Mouse (Mus musculus) heart, embryonic 14.5 days (tissue): ENCODE data around the gene Pde9a. TPM values are rescaled to one million over a fixed set of nuclear protein-coding genes. Genes with fewer than 3 reads are reported as not detected.

Source experiments
- ATAC-seq: fragments of 200-750 bp; cut with Nextera tagmentation; 2 replicates; pipeline ENCODE4 v1.8.0; 2017; ENCODE audit warnings: low read depth, moderate TSS enrichment; ENCODE audit not compliant: insufficient number of reproducible peaks, insufficient read depth, low FRiP score
- H3K27ac ChIP-seq, 2 experiments: fragments of 200-500 bp in 1 of 2; fragments of 300-500 bp in 1 of 2; sonication (generic) in 1 of 2; replicated peaks in 1 of 2; 2 replicates each; pipeline ENCODE4 v1.5.1; 2012 to 2014; ENCODE audit warnings: low read depth in 2 of 2, low read length in 2 of 2, control low read depth in 1 of 2, mild to moderate bottlenecking in 1 of 2, mixed read lengths in 1 of 2; ENCODE audit not compliant: control insufficient read depth in 1 of 2, insufficient read depth in 1 of 2
- H3K27me3 ChIP-seq: fragments of 300-500 bp; sonication (generic); 2 replicates; pipeline ENCODE4 v1.6.1; 2014; ENCODE audit warnings: mild to moderate bottlenecking, low read length, control low read depth; ENCODE audit not compliant: control insufficient read depth, insufficient read depth
- H3K36me3 ChIP-seq: fragments of 300-500 bp; sonication (generic); 2 replicates; pipeline ENCODE4 v1.6.1; 2014; ENCODE audit warnings: mild to moderate bottlenecking, control low read depth, low read length, mixed read lengths; ENCODE audit not compliant: control insufficient read depth, insufficient read depth
- H3K4me1 ChIP-seq, 2 experiments: fragments of 200-500 bp in 1 of 2; fragments of 300-500 bp in 1 of 2; sonication (generic) in 1 of 2; 2 replicates each; pipeline ENCODE4 v1.6.1; 2012 to 2014; ENCODE audit warnings: low read length in 2 of 2, control low read depth in 1 of 2, mixed read lengths in 1 of 2; ENCODE audit not compliant: control insufficient read depth in 2 of 2, insufficient read depth in 2 of 2
- H3K4me2 ChIP-seq: fragments of 300-500 bp; sonication (generic); 2 replicates; pipeline ENCODE4 v1.6.1; 2014; ENCODE audit warnings: mild to moderate bottlenecking, low read length
- H3K4me3 ChIP-seq, 2 experiments: fragments of 200-500 bp in 1 of 2; fragments of 300-500 bp in 1 of 2; sonication (generic) in 1 of 2; 2 replicates each; pipeline ENCODE4 v1.5.1; 2012 to 2014; ENCODE audit warnings: low read length in 2 of 2, mild to moderate bottlenecking in 2 of 2, control low read depth in 1 of 2, low read depth in 1 of 2, moderate library complexity in 1 of 2; ENCODE audit not compliant: control insufficient read depth in 1 of 2, insufficient read depth in 1 of 2
- H3K9ac ChIP-seq: fragments of 300-500 bp; sonication (generic); 2 replicates; pipeline ENCODE4 v1.6.1; 2014; ENCODE audit warnings: mild to moderate bottlenecking, low read length
- H3K9me3 ChIP-seq: fragments of 300-500 bp; sonication (generic); 2 replicates; pipeline ENCODE4 v1.6.1; 2016; ENCODE audit warnings: low read length, control low read depth; ENCODE audit not compliant: control insufficient read depth
- WGBS: fragments of 180-500 bp; shearing (Covaris S2); extraction: QIAGEN DNeasy Blood & Tissue Kit; methylation state at CpG from one replicate; pipeline ENCODE4 v1.1.7; 2014; 5-methylcytosine and 5-hydroxymethylcytosine counted together
- polyA plus RNA-seq: library from polyadenylated mRNA; unstranded; fragments of >200 nt; fragmentation: Nextera tagmentation; extraction: Ambion mirVana; gene quantifications from 2 replicates; pipeline ENCODE4 v1.2.1, GENCODE M21; 2014

The Pde9a gene
- 6.6 and 9.1 TPM in 2 replicates for polyA plus RNA-seq

DNA sequence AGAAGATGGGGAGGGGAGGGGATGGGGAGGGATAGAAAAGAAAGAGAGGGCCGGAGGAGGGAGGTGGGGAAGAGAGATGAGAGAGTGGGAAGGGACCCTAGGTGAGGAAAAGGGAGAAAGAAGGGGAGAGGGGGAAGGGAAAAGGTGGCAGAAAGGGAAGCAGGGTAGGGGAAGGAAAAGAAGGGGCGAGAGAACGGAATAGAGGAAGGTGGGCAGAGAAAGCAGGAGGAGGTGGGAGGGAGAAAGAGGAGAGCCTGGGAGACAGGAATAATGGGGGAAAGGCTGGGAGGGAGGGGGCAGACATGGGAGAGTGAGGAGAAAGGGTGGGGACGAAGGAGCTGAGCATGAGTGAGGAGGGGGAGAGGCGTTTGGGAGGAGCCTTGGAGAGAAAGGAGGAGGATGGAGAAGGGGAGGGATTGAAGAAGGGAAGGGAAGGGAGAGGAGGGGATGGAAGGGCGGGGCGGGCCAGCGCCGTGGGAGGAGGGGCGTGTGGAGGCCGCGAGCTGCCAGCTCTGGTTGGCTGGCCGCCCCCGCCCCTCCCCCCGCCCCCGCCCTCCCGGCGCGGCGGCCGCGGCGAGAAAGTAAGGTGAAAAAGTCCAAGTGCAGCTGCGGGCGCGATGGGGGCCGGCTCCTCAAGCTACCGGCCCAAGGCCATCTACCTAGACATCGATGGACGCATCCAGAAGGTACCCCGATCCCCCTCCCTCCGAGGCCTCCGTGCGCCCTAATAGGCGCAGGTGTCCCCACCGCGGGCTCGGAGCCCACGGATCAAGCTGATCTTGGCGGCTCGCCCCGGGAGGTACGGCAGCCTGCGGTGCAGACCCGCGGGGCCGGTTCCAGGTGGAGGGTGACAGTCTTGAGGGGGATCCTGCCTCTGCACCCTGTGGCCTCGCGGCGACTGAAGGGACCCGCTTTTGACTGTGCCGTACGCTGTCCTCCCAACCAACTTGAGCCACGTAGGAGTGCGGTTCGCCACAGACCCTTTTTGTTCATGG lies at the start of gene Pde9a:
TSS of gene Pde9a (plus strand) at position 540 of the 995 bp plus-strand sequence.
- Histone ChIP-seq H3K36me3 (no peaks in the 10 kb centered on the region), H3K4me2 (peak within 1 kb of the TSS; percentile 99), H3K27me3 (peaks cover 25% of the 10 kb centered on the region), H3K9ac (peak within 1 kb of the TSS; percentile 83), H3K4me1 (peaks cover 15 to 20% of the 10 kb centered on the region in 2 experiments; a peak in 3 of 4 replicates), H3K27ac (peak within 1 kb of the TSS; percentile 46 to 61; a peak in 3 of 4 replicates), H3K4me3 (peak within 1 kb of the TSS; percentile 74 to 78), H3K9me3 (no peaks in the 10 kb centered on the region)
- peak; percentile 33; the same call in 1 of the 2 replicates for ATAC-seq
- 2% methylated on average over 39 of the region's 56 CpGs for WGBS

DNA sequence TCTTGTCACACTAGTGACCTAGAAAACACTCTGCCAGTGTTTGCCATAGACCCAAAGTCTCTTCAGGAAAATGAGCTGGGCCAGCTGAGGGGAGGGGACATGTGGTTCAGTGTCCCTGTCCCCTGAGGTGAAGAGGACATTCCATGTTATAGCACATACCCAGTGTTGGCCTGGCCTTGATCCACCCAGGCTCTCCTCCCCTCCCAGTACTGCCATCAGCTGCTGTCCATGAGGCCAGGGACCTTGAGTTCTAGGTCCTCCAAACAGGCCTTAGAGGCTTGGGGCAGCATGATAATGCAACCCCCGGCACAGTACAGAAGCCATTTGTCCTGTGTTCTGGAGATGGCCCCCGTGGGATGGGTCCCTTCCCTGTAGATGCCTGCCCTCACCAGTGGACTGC lies 46.2 kb upstream of the Pde9a start:
- 84% methylated on average over 2 of the region's 2 CpGs for WGBS
- Histone ChIP-seq H3K4me3 (no peak overlapping the region), H3K9ac (no peak overlapping the region), H3K27ac (no peak overlapping the region), H3K4me2 (no peak overlapping the region), H3K27me3 (no peaks in the 10 kb centered on the region), H3K9me3 (no peaks in the 10 kb centered on the region), H3K4me1 (peaks cover 0 to 2% of the 10 kb centered on the region in 2 experiments; a peak in 1 of 4 replicates), H3K36me3 (0 out of 2 replicates have a peak, but pooled peaks cover 4% of the 10 kb centered on the region)
- ATAC-seq: no peak

DNA sequence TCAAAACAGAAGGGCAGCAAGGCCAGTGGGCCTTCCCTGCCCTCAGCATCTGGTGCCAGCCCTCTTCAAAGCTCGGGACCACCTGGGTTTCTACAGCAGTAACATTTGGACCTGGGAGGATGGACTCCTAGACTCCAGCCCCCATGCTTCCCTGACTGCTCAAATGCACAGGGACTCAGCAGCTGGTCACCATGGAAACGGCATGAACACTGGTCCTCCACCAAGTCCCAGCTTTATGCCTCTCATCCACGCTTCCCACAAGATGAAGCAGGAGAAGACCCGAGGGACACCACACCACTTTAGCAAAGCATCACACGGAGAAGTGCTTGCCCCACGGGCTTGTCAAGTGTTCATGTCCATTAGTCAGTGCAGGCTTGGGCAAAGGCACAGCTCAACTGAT lies 43.8 kb upstream of the Pde9a start:
- H3K27ac ChIP-seq: no peak overlapping the region
- 0 out of 2 replicates have a peak, but pooled peaks cover 4% of the 10 kb centered on the region for H3K36me3 ChIP-seq
- H3K27me3 ChIP-seq: no peaks in the 10 kb centered on the region
- no peak overlapping the region for H3K4me2 ChIP-seq
- WGBS: 86% methylated on average over 6 of the region's 6 CpGs
- no peak overlapping the region for H3K9ac ChIP-seq
- H3K4me3 ChIP-seq: no peak overlapping the region
- peaks cover 0 to 2% of the 10 kb centered on the region in 2 experiments; a peak in 1 of 4 replicates for H3K4me1 ChIP-seq
- no peaks in the 10 kb centered on the region for H3K9me3 ChIP-seq
- ATAC-seq: no peak

DNA sequence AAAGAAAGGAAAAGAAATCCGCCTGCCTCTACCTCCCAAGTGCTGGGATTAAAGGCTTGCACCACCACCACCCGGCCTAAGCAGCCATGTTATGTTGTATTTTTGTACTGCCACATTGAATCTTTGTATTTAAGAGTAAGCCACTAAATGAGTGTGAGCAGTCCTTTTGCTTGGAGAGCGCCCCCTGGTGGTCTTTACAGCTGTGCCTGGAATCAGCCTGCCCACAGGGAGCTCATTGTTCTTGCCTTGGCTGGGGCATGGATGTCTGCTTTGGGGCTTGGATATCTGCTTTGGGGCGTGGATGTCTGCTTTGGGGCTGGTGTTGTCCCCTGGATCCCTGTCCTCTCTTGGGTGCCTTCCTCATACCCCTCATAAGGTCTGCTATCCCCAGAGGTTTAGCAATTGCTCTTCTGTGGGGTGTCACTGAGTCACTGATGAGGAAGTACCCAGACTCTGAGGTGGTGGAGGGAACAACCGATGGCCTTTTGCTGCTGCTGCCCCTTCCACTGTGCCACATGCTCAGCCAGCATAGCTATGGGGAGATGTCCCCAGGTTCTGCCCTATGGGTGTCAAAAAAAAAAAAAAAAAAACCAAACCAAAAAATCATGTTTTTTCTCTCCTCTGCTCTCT lies 41.7 kb upstream of the Pde9a start:
- Histone ChIP-seq H3K27me3 (no peaks in the 10 kb centered on the region), H3K4me3 (no peak overlapping the region), H3K27ac (no peak overlapping the region), H3K36me3 (no peaks in the 10 kb centered on the region), H3K4me2 (no peak overlapping the region), H3K4me1 (peaks cover 0 to 2% of the 10 kb centered on the region in 2 experiments; a peak in 1 of 4 replicates), H3K9me3 (no peaks in the 10 kb centered on the region), H3K9ac (no peak overlapping the region)
- 38% methylated on average over 5 of the region's 5 CpGs for WGBS
- no peak for ATAC-seq

DNA sequence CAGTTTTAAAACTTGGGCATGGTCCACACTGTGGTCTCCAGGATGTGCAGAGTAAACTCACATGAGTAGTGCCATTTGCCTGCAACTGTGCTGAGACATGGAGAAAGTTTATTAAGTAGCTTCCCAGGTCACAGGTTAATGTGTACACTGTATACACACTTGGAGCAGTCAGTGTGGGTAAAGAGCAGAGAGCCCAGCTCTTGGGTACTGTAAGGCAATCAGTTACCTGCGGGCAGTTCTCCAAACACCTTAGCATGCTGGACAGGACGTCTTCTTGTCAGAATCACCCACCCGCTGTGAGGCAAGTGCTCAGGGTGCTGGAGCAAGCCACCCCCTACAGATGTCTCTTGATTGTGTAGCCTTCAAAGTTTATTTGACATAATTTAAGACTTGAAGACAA lies 41.2 kb upstream of the Pde9a start:
- Histone ChIP-seq H3K4me1 (peaks cover 0 to 2% of the 10 kb centered on the region in 2 experiments; a peak in 1 of 4 replicates), H3K4me2 (no peak overlapping the region), H3K27me3 (no peaks in the 10 kb centered on the region), H3K9me3 (no peaks in the 10 kb centered on the region), H3K27ac (no peak overlapping the region), H3K9ac (no peak overlapping the region), H3K4me3 (no peak overlapping the region), H3K36me3 (no peaks in the 10 kb centered on the region)
- 88% methylated on average over 3 of the region's 3 CpGs for WGBS
- ATAC-seq: no peak

DNA sequence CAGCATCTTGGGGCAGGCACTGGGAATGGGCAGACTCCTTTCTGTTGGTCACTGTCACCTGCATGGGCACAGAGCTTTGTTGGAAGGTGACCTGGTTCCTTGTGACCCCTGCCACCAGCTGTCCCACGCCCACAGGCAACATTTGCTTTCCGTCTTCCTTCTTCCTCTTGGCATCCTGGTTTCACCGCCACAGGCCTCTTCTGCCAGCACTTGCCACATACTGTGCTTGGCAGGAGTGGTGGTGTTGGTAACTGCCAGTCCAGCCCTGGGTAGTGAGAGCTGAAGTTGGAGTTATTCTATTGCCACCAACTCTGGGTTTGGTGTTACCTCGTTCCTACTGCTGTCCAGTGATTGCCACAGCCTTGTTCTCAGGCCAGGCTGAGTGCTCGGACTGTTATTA lies 37.9 kb upstream of the Pde9a start:
- Histone ChIP-seq H3K4me2 (no peak overlapping the region), H3K36me3 (0 out of 2 replicates have a peak, but pooled peaks cover 4% of the 10 kb centered on the region), H3K4me3 (no peak overlapping the region), H3K27ac (no peak overlapping the region), H3K27me3 (no peaks in the 10 kb centered on the region), H3K9ac (no peak overlapping the region), H3K4me1 (peaks cover 0 to 3% of the 10 kb centered on the region in 2 experiments; a peak in 1 of 4 replicates), H3K9me3 (no peaks in the 10 kb centered on the region)
- 75% methylated on average over 5 of the region's 5 CpGs for WGBS
- ATAC-seq: no peak

DNA sequence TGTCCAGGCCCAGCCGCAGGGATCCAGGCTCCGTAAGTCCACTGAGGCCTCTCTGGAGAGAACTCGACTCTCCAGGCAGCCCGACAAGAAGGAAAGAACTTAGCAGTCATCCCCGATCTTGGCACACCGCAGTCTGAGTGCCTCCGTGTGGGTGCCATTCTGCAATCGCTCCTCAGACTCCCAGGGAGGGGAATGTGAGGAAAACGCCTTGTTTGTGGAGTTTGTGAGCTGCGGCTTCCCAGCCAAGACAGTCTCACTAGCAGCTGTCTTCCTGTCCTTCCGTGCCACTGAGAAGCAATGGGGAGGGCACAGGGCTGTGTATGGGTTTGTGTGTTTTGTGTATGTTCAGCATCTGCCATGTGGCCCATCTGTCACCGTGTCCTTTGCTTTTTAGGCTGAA lies 36.6 kb upstream of the Pde9a start:
- WGBS: 70% methylated on average over 12 of the region's 12 CpGs
- peaks cover 0 to 3% of the 10 kb centered on the region in 2 experiments; a peak in 1 of 4 replicates for H3K4me1 ChIP-seq
- H3K9ac ChIP-seq: no peak overlapping the region
- no peak for ATAC-seq
- no peaks in the 10 kb centered on the region for H3K9me3 ChIP-seq
- no peaks in the 10 kb centered on the region for H3K27me3 ChIP-seq
- H3K27ac ChIP-seq: no peak overlapping the region
- H3K4me2 ChIP-seq: no peak overlapping the region
- H3K4me3 ChIP-seq: no peak overlapping the region
- 0 out of 2 replicates have a peak, but pooled peaks cover 4% of the 10 kb centered on the region for H3K36me3 ChIP-seq
